Mouse (Mus musculus) monocyte, adult 2 months (primary cell): ENCODE measurements around the gene Tsr3.

Experiments used
- DNase-seq, 2 experiments: peaks; one replicate each; pipeline ENCODE4 v3.0.0; 2022; ENCODE audit warnings: low spot score in 2 of 2, low read depth in 1 of 2

Gene Tsr3

GRCm38 (mm10) chr17:25290411-25290810, 50.4 kb downstream of the Tsr3 start:
- DNase-seq = no peak
